Comparison of ENCODE assay signal across 8 mouse cellular contexts in genomic region chr11:40733339-40734174, GRCm38 (mm10). TPM values are rescaled to one million over a fixed set of nuclear protein-coding genes. Genes with fewer than 3 reads are reported as not detected.
DNase-seq lines count a peak whose midpoint lies in the region; ATAC-seq lines count a peak whose summit lies in the region.

TSS of gene Hmmr (minus strand) at chr11:40733422.
TSS of gene Nudcd2 (plus strand) at chr11:40733667.

- no peaks in the 10 kb centered on the region for H3K9me3 ChIP-seq in intestine, embryonic 14.5 days (ENCODE audit: control insufficient read depth, low read length)

- WGBS in intestine, embryonic 14.5 days: under 1% methylated on average over 52 of the region's 52 CpGs

- H3K27ac ChIP-seq in intestine, embryonic 14.5 days (ENCODE audit: low read depth): peak within 1 kb of the TSS; percentile 77

- peak; percentile 99 for ATAC-seq in intestine, embryonic 14.5 days (replicated peaks; ENCODE audit: low FRiP score, low TSS enrichment, low read depth)

- peak within 1 kb of the TSS; percentile 94 for H3K9ac ChIP-seq in intestine, embryonic 14.5 days (ENCODE audit: low read length)

- DNase-seq in adrenal gland, adult 18-20 months (ENCODE audit: low spot score in 2 of 2): peak; percentile 78 to 79
- peak; percentile 96 for DNase-seq in embryo, embryonic 11 days
- peak; percentile 91 for DNase-seq in gastrocnemius, postnatal 25 days
- peak; percentile 93 for DNase-seq in intestine, embryonic 14.5 days (ENCODE audit: low spot score)
- DNase-seq in left cerebral cortex, postnatal 14 days (ENCODE audit: low spot score in 2 of 2): peak; percentile 97 to 99
- peak; percentile 99 for DNase-seq in mesoderm, embryonic 11.5 days (ENCODE audit: low read depth, low spot score)
- peak; percentile 93 to 96 for DNase-seq in right cerebral cortex, postnatal 36 days (ENCODE audit: low spot score in 2 of 2)
- DNase-seq in yolk sac, embryonic 10.5 days (ENCODE audit: low spot score): peak; percentile 95

- peaks cover 39% of the 10 kb centered on the region for H3K36me3 ChIP-seq in intestine, embryonic 14.5 days (ENCODE audit: control insufficient read depth, insufficient read depth, low read length)

- H3K4me2 ChIP-seq in intestine, embryonic 14.5 days (ENCODE audit: low read length): peak within 1 kb of the TSS; percentile 90

- no peaks in the 10 kb centered on the region for H3K27me3 ChIP-seq in intestine, embryonic 14.5 days (replicated peaks; ENCODE audit: control insufficient read depth, insufficient read depth, low read length)

- peaks cover 16% of the 10 kb centered on the region for H3K4me1 ChIP-seq in intestine, embryonic 14.5 days (replicated peaks; ENCODE audit: control insufficient read depth, insufficient read depth, low read length)

- intact Hi-C loops in left cerebral cortex, postnatal 14 days (cut with DNase I): loop anchor here (5.0 kb wide), 1 partner anchor 41 kb away; no protein-coding TSS in a partner anchor

- peak within 1 kb of the TSS; percentile 94 for H3K4me3 ChIP-seq in intestine, embryonic 14.5 days (ENCODE audit: low read depth, low read length)

RNA-seq across cellular contexts. Expression of gene Hmmr, which starts in this region (rescaled TPM):
- under 1 TPM; 0.58 to 0.60 TPM for total RNA-seq in adrenal gland, adult 18-20 months (2021)
- under 1 TPM; 0.43 to 0.62 TPM for total RNA-seq in gastrocnemius, postnatal 25 days (2021)
- 45.0 and 48.0 TPM in 2 replicates for polyA plus RNA-seq in intestine, embryonic 14.5 days (2014; fragmentation: Nextera tagmentation; extraction: Ambion mirVana)
- 1 to 10 TPM; 1.1 to 1.7 TPM for total RNA-seq in left cerebral cortex, postnatal 14 days (2021)

RNA-seq across cellular contexts. Expression of gene Nudcd2, which starts in this region (rescaled TPM):
- 10 to 100 TPM; 23.1 to 29.9 TPM for total RNA-seq in adrenal gland, adult 18-20 months (2021)
- 10 to 100 TPM; 10.6 to 12.5 TPM for total RNA-seq in gastrocnemius, postnatal 25 days (2021)
- 147 and 149 TPM in 2 replicates for polyA plus RNA-seq in intestine, embryonic 14.5 days (2014; fragmentation: Nextera tagmentation; extraction: Ambion mirVana)
- 10 to 100 TPM; 19.3 to 20.0 TPM for total RNA-seq in left cerebral cortex, postnatal 14 days (2021)

Comparison
In these comparisons a context has a peak if more than half of its experiments do, and no peak if none do; other contexts are left out.
1. Peak in every context shown above with its lines: DNase-seq, ATAC-seq, H3K4me3 ChIP-seq and H3K27ac ChIP-seq.